Mouse (Mus musculus): ENCODE data around the gene Grin3b.

Gene Grin3b

GRCm38 (mm10) chr10:79960671-79961294 is 9.7 kb upstream of the Grin3b start:
- DNase-seq (ENCODE audit: extremely low read depth, insufficient read length, low spot score), result no peak

GRCm38 (mm10) chr10:79964727-79965126 is 5.8 kb upstream of the Grin3b start:
- DNase-seq (ENCODE audit: extremely low read depth, insufficient read length, low spot score), result no peak

- DNase-seq (ENCODE audit: extremely low read depth, insufficient read length, low spot score), result no peak
These were observed 5.2 kb upstream of the Grin3b start for GRCm38 (mm10) chr10:79965325-79965724.

- DNase-seq (ENCODE audit: extremely low read depth, insufficient read length, low spot score), result no peak
These were observed 3.6 kb upstream of the Grin3b start for GRCm38 (mm10) chr10:79966886-79967400.

GRCm38 (mm10) chr10:79968181-79968580 is 2.3 kb upstream of the Grin3b start:
- no peak for DNase-seq (ENCODE audit: extremely low read depth, insufficient read length, low spot score)

- no peak for DNase-seq (ENCODE audit: extremely low read depth, insufficient read length, low spot score)
These were observed 1.4 kb upstream of the Grin3b start for GRCm38 (mm10) chr10:79969124-79969568.

- DNase-seq (ENCODE audit: extremely low read depth, insufficient read length, low spot score), result no peak
These were observed 625 bp downstream of the Grin3b start for GRCm38 (mm10) chr10:79971183-79971497.

- no peak for DNase-seq (ENCODE audit: extremely low read depth, insufficient read length, low spot score)
These were observed 2.3 kb downstream of the Grin3b start for GRCm38 (mm10) chr10:79972831-79973230.

- no peak for DNase-seq (ENCODE audit: extremely low read depth, insufficient read length, low spot score)
These were observed 3.6 kb downstream of the Grin3b start for GRCm38 (mm10) chr10:79974087-79974486.

GRCm38 (mm10) chr10:79974668-79975067 is 4.2 kb downstream of the Grin3b start:
- no peak for DNase-seq (ENCODE audit: extremely low read depth, insufficient read length, low spot score)

- DNase-seq (ENCODE audit: extremely low read depth, insufficient read length, low spot score), result no peak
These were observed 5.7 kb downstream of the Grin3b start for GRCm38 (mm10) chr10:79976071-79976721.

GRCm38 (mm10) chr10:79976722-79977107 is 6.2 kb downstream of the Grin3b start:
- no peak for DNase-seq (ENCODE audit: extremely low read depth, insufficient read length, low spot score)

GRCm38 (mm10) chr10:79977324-79977723 is 6.8 kb downstream of the Grin3b start:
- DNase-seq (ENCODE audit: extremely low read depth, insufficient read length, low spot score), result no peak

GRCm38 (mm10) chr10:79978061-79978460 is 7.5 kb downstream of the Grin3b start:
- DNase-seq (ENCODE audit: extremely low read depth, insufficient read length, low spot score), result no peak

GRCm38 (mm10) chr10:79979401-79980155 is 9.1 kb downstream of the Grin3b start:
- DNase-seq (ENCODE audit: extremely low read depth, insufficient read length, low spot score), result no peak

GRCm38 (mm10) chr10:79983205-79983604 is 12.7 kb downstream of the Grin3b start:
- DNase-seq (ENCODE audit: extremely low read depth, insufficient read length, low spot score), result no peak

- peak; percentile 70 for DNase-seq (ENCODE audit: extremely low read depth, insufficient read length, low spot score)
These were observed 13.2 kb downstream of the Grin3b start for GRCm38 (mm10) chr10:79983670-79984069.

GRCm38 (mm10) chr10:79984195-79984816 is 13.8 kb downstream of the Grin3b start, which contains the start of gene Tmem259:
Gene Tmem259, minus strand, starts transcription at chr10:79984330.
- DNase-seq (ENCODE audit: extremely low read depth, insufficient read length, low spot score), result peak; percentile 82

- peak; percentile 94 for DNase-seq (ENCODE audit: extremely low read depth, insufficient read length, low spot score)
These were observed 14.4 kb downstream of the Grin3b start for GRCm38 (mm10) chr10:79984871-79985270.

- DNase-seq (ENCODE audit: extremely low read depth, insufficient read length, low spot score), result peak; percentile 78
These were observed 15.1 kb downstream of the Grin3b start for GRCm38 (mm10) chr10:79985334-79986231.
